Mouse (Mus musculus) myocyte (in vitro differentiated cells): ENCODE measurements around the gene Atp13a3.
"Not testable (repeated sequence)": the region's sequence is repeated elsewhere in the genome, so short reads cannot be mapped to it uniquely, and the experiment has no call there.

Experiments
- E2F4 ChIP-seq: IDR thresholded peaks from one replicate; pipeline ENCODE4 v1.6.1; 2011; ENCODE audit warnings: mild to moderate bottlenecking, control low read depth, moderate library complexity; ENCODE audit not compliant: insufficient read depth
- MYOG ChIP-seq, 3 experiments: IDR thresholded peaks; one replicate each; pipeline ENCODE4 v1.6.1; 2011; ENCODE audit warnings: control low read depth in 2 of 3, low read depth in 2 of 3, mild to moderate bottlenecking in 2 of 3; ENCODE audit not compliant: insufficient read length in 2 of 3, control insufficient read depth in 1 of 3, insufficient read depth in 1 of 3
- POLR2A ChIP-seq: IDR thresholded peaks from one replicate; pipeline ENCODE4 v1.6.1; 2011; ENCODE audit warnings: low read depth, mild to moderate bottlenecking, control low read depth, moderate library complexity; ENCODE audit not compliant: insufficient read length

GRCm38 (mm10) chr16:30373286-30373685 is 32.5 kb downstream of the Atp13a3 start:
- TF ChIP-seq E2F4; POLR2A; MYOG (IDR thresholded peaks at IDR 0.05; ENCODE audit: control insufficient read depth in 1 of 3, insufficient read depth in 1 of 3, insufficient read length in 2 of 3, low read depth in 2 of 3): not testable (repeated sequence)
